Mouse (Mus musculus) frontal cortex, postnatal 25 days (tissue): ENCODE results near the gene Unc45a.

Source experiments
- DNase-seq, 2 experiments: peaks; one replicate each; pipeline ENCODE4 v3.0.0; 2022; ENCODE audit warnings: low spot score in 2 of 2

The Unc45a gene

DNA sequence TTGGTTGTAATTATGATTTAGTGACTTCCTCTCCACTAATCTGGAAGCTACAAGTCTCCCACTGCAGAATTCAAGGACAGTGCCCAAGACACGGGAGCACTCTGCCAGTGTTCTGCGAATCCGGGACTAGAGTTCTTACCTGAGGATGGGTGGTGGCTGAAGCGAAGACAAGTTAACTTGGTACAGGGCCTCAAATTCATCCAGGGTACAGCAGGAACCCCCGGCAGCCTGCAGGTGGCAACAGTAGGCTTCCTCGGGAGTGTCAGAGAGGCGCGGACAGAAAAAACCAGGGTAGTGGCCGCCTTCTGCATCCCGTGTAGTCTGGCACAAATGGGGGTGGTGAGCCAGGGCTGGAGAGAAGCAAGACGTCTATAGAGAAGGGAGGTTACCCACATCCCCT is at the start of gene Unc45a:
Gene Unc45a (minus strand): TSS at position 213 of the 400 bp plus-strand sequence.
- DNase-seq: peak; percentile 43

DNA sequence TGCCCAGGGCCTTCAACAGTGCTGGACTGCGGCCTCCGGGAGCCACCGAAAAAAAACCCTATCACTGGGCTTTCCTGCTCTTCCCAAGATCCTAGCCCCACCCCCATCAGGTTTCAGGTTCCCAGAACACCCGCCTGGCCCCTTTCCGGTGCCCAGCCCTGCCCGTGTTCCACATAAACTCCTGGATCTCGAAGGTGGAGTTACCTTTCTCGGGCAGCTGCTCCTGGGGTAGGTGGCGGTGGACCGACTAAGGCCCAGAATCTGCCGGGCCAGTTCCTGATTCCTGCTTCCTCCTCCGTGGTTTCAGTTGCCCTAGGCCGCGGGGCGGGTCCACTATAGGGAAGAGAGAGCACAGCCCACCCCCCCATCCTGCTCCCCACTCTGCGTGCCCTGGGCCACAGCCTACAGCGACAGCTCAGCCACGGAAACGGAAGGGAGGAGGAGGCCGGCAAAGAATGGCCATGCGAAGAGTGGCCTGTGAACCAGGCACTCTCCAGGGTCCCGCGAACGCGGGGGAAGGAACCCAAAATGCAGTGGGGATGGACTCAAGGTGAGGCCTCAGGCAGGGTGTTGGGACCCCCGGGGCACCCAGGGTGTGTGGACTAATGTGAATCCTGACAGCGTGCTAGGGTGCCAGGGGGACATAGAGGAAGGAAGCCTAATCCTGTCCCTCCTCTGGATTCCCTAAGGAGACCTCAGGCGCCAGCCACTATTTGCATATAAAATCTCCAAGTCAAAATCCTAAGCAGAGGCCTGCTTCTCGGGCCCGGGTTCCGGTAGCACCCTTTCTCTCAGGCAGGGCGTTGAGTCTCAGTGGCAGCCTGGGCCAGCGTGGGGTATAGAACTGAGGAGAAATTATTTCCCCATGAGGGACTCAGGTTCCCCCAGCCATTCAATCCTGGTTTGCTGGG is 47.1 kb upstream of the Unc45a start, which contains the start of gene Fes:
Gene Fes (minus strand): TSS at position 314 of the 911 bp plus-strand sequence.
- DNase-seq: no peak

DNA sequence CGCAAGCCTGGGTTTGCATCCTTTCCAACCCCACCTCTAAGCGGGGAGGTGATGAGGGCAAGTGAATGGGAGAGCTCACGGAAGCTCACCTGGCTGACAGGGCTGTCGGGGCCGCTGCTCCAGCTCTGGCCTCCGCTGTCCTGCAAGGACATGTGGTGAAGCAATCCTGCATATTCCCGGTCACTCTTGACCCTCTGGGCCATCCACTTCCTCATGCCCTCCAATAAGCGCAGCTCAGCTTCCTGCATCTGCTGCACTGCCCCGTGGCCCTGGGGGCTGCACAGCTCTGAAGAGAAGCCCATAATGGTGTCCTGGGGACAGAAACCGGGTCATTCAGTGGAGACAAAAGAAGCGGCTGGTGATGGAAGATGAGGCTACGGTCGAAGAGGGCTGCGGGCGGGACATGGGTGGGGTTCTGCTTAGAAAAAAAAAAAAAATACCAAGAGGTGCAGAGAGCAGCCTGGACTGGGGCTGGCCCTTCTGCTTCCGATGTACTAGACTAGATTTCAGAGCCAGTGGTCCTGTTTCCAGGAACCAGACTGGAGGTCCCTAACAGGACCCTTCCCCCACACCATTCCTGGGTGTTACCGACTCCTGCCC is 46.3 kb upstream of the Unc45a start:
- DNase-seq: no peak

DNA sequence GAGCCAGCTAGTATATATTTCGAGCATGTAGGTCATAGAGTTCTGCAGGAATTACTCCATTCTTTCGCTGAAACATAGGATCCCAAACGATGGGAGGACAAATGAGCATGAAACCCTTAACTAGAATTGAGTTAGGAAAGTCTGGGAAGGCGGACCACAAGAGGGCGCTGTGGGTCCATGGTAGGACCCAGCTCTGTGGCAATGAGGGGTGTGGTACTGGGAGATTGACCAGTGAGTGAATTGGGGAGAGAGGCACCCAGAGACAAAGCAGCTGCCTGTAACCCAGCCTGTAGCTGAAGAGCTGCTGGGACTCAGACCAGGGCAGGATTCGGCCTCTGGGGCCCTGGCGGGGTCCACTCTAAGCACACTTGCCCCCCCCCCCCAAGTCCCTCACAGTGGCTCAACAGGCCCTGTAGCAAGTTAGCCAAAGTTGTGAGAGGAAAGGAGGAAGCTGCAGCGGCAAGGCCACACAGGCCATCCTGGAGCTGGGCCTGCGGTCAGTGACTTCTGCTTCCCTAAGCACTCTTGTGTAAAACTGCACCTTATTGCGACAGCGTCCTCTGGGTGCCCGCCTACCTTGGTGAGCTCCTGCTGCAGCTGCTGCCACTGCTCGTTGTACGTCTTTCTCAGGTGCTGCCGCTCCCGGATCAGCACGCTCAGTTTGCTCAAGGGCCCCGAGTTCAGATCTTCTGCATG is 45.6 kb upstream of the Unc45a start:
- DNase-seq: peak; percentile 90 to 92

DNA sequence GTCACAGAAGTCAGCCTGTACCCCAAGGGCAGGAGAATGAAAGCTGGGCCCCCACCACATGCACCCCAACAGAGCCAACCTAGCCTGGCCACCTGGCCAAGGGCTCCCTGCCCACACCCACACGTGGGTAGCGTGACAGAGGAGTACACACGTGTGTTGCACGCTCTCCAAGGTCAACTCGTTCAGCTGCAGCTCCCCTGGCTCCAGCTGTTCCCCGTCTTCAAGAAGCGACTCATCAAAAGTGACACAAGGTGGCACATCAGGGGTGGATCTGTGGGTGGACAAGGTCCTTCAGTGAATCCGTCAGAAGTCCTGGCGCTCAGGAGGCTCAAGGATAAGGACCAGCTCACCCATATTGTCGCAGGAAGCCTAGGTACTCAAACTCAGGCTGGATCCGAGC is 42.1 kb upstream of the Unc45a start:
- DNase-seq: no peak

DNA sequence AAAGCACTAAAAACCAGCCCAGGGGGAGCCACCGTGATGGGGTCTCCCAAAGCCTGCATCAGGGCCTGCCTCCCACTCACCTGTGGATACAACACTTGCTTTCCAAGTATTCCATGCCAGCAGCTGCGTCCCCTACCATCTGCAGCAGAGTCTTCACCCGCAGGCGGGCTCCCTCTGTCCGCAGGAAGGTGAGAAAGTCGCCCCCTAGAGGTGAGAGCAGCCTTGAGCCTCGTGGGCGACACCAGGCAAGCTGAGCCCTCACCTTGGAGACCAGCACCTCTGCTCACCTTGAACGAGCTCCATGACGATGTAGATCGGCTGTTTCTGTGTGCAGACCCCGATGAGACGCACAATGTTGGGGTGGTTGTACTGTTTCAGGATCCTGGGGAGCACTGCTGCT is 38.7 kb upstream of the Unc45a start:
- DNase-seq: no peak

DNA sequence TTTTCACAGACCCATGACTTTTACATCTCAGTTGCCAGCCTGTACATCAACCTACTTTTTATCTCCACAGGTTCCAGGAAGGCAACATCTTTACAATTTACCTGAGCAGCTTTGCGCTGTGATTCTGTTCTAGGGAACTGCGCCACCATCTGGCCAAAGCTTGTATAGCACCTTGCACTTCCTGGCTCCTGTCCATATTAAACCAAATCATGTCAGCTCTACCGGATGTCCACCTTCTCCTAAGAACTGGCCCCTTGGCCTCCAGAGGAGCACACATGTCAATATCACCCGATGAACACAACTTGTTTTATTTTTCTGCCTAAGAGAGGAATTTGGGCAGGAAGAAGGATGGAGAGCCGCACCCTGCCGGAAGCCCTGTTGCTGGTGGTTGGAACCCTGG is 36.7 kb upstream of the Unc45a start:
- peak; percentile 61 to 73 for DNase-seq

DNA sequence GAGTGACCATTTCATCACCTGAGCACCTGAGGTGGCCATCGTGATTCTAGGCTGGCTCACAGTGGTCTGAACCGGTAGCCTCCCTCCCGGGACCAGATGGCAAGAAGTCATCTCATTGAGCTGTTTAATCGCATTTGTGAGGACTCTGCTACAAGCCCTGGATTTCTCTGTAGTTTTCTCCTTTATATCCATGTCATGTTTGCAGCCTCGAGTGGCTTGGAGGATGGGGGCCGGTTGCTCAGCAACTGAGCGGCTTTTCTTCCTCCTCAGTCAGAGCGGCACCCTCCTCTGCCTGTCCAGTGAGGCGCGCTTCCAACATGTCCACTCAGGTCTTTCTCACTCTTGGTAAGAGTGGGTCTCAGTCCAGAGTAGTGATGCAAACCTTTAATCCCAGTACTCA is 35.4 kb upstream of the Unc45a start:
- DNase-seq: no peak

DNA sequence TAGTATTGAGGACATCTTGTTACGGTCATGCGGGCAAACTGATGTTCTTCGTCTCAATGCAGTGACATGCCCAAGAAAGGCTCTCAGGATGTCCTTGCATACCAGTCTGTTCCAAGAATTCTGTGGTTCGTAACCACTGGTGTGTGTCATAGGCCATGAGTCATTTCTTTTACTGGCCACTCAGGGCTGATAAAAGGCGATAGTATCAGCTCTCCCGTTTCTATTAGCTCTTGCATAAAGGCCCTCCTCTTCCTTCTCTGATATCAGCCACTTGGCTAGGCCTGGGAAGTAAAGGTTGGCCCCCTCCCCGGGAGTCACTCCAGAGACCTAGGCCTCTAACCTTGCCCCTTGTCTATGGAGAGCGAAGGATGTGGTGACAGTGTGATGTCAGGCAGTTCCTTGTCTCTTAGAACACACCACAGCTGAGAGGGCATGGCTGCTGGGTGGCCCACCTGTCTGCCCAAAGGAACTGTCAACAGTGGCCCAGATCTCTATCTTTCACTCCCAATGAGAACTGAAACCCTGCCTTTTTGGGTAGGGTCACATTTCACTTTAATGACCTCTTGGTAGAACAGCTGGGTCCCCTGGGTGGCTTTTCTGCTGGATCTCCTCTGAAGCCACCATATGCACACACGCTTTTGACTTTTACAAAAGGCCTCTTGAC is 34.7 kb upstream of the Unc45a start:
- DNase-seq: no peak

DNA sequence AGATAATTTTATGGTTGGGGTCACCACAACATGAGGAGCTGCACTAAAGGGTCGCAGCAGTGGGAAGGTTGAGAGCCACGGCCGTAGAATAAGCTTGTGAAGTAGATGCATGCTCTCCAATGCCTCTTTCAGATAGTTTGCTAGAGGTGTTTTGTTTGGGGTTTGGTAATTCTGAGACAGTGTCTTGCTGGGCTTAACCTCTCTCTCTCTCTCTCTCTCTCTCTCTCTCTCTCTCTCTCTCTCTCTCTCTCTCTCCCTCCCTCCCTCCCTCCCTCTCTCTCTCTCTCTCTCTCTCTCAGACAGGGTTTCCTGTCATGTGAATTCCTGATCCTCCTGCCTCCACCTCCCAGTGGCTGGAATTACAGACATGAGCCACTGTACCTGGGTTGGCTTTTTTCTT is 33.9 kb upstream of the Unc45a start:
- no peak for DNase-seq

DNA sequence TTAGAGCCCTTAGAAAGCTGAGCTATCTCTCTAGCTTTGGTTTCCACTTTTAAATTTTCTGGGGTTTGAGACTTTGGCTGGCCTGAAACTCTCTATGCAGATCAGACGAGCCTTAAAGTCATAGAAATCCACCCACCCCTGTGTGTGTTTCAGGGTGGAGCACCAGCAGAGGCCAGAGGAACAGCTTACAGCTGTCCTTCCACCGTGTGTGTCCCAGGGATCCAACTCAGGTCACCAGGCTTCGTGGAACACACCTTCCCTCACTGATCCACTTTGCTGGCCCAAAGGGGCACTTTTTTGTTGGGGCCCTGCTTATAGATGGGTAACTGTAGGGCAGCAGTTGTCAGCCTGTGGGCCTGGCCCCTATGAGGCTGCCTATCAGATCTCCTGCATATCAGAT is 33.5 kb upstream of the Unc45a start:
- DNase-seq: no peak

DNA sequence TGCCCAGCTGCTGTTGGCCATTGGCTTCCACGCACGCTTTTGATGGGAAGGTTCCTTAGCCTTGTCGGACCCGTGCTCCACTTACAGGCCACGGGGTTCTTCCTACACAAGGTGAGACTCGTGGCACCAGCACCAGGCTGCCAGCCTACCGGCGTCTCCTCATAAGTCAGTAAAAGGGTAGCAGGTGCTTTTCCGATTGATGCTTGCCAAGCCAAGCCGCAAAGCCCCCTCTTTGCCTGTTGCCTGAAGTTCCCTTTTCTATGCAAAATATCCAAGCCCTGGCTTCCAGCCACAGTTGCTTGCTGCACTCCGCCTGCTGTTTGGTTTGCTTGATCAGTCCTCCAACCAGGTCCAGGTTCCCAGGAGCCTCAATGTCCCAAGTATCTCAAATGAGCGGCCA is 33.0 kb upstream of the Unc45a start:
- DNase-seq: no peak

DNA sequence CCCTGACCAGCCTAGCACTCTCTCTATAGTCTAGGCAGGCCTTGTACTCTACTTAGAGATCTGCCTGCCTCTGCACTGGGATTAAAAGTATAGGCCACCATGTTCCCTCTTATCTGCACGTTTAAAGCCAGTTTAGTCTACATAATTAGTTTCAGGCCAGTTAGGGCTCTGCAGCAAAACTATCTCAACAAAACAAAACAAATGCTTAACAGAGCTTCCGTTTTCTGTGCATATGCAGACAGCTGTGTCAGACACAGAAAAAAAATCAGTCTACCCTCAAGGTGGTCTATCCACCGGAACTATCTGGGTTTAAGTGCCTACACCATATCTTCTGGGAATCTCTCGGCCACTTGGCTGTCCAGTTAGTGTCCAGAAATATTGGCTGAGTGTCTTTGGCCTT is 32.5 kb upstream of the Unc45a start:
- DNase-seq: no peak

DNA sequence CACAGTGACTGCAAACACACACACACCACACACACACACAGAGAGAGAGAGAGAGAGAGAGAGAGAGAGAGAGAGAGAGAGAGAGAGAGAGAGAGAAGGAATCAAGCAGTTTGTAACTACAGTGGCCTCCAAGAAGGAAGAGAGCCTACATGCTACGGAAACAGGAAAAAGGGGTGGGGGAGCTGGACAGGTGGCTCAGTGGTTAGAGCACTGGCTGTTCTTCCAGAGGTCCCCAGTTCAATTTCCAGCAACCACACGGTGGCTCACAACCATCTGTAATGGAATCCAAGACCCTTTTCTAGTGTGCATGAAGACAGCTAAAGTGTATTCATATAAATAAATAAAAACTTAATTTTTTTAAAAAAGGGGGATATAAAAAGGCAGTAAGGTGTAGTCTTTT is 31.9 kb upstream of the Unc45a start:
- DNase-seq: no peak

DNA sequence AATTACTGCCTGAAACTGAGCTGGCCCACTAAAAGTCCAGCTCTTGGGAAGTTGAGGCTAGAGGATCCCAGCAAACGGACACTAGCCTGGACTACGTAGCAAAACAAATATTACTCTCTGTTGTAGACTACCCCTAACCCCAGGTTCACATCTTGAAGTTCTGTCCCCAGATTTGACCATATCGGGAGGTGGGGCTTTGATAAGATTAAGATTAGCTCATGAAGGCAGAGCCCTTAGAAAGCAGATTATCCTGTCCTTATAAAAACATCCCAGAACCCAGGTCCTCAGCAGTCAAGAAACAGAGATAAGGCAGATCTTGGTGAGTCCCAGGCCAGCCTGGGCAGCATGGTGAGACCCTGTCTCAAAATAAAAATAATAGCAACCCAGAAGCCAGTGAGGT is 31.4 kb upstream of the Unc45a start:
- DNase-seq: no peak

DNA sequence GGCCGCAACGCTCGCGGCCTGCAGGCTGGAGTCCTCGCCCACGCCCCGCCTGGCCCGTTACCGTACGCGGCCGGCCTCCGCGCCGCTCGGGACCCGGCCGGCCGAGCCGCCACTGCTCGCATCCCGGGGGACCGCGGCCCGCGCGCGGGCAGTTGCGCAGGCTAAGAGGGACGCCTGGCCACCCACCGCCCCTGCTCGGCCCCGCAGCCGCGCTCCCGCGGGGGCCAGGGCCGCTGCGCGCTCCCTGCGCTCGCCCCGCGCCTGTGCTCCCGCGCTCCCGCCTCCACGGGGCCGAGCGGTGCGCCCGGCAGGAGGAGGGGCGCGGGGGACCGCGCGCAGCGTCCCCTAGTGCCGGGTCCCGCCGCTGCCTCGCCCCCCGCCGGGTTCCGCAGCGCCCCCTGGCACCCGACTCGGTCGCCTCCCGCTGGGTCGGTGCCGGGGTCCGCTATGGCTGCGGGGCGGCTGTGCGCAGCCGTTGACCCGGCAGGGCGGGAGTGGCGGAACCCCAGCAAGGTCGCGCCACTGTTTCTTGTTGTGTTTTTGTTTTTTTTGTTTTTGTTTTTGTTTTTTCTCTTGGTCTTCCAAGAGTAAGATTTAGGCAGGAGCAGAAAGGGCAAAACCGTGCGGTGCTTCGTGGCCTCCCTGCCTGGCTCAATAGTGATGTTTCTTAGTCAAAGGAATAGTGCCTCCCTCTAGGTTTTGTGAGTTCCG is 30.4 kb upstream of the Unc45a start, which contains the start of gene Man2a2:
Gene Man2a2 (minus strand): TSS at position 335 of the 711 bp plus-strand sequence.
- DNase-seq: peak; percentile 46 to 65

DNA sequence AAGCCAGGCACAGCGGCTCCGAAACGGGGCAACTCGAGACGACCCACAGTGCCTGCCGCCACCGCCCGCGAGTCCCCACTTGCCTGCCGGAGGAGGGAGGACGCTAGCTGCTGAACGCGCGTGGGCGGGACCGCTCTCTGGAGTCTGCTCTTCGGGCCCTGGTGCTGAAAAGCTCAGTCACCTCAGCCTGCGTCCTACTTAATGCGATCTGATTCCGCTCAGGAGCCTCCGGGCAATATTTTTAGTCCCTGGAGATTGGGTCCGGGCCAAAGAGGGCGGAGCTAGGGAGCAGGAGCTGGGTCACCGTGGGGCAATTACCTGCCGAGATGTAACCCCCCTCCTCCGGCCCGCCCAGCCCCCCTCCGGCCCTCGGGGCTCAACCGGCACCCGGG is 29.8 kb upstream of the Unc45a start:
- DNase-seq: peak; percentile 68 to 70

DNA sequence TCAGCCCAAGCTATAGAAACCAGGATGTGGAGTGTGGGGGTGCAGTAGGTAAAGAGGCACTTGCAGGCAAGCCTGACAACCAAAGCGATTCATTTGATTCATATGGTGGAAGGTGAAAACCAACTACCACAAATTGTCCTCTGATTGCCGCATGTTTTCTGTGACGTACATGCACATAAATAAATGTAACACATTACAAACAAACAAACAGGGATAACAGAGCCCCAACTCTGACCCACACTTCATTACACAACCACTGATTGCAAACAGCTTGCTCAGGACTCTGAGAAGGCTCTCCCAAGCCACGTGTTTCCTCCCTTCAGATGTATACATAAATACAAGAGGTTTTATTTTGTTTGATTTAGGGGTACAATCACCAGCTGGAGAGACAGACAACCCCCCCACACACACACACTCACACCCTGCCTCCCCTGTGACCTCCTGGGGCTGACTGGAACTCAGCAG is 29.2 kb upstream of the Unc45a start:
- DNase-seq: no peak

DNA sequence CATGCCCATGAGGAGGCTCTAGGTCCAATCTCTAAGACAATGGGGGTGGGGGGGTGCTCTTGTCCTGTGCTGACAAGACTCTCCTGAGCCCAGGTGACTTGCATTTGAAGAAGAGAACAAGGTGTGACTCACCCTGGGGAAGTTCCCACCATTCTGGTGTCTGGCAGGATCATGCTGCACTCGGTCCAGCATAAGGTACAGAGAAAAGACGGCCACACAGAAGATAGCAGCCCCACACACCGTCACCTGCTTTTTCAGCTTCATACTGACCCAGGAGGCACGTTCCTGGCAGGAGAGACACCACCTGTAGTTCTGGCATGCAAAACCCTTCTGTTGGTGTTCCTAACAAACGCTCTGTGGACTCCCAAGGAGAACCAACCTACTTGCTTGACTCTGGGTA is 28.7 kb upstream of the Unc45a start:
- no peak for DNase-seq

DNA sequence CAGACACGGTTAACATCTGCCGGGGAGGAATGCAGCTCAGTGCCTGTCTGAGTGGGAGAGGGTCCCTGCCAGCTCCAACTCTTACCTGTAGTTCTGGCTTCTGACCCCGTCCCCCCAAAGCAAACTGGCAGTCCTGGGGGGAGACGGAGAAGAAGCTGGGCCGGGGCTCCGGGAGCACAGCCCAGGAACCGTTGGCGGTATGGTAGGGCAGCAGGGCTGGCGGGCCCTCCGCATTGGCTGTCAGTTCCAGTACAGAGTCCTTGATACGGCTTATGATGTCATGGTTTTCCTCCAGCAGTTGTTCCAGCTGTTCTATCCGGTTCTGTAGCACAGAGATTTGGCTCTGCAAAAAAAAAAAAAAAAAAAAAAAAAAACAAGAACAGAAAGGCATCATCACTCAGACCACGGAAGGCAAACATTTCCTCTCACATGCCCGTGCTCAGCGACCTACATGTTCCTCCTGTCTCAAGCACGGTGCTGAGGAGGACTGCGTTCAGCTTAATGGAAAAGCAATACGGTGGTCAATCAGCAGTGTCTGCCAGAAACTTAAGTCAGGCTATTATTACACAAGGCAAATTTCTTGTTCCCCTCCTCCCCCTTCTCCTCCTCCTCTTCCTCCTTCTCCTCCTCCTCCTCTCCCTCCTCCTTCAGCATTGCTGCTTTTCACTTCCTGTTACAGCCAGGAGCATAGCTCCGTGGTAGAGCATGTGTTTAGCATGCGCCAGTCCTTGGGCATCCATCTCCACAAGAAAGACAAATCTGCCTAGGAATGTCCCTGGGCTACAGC is 28.0 kb upstream of the Unc45a start:
- DNase-seq: no peak
